Comparison of ENCODE assay signal across 11 mouse cellular contexts in the genomic region with DNA sequence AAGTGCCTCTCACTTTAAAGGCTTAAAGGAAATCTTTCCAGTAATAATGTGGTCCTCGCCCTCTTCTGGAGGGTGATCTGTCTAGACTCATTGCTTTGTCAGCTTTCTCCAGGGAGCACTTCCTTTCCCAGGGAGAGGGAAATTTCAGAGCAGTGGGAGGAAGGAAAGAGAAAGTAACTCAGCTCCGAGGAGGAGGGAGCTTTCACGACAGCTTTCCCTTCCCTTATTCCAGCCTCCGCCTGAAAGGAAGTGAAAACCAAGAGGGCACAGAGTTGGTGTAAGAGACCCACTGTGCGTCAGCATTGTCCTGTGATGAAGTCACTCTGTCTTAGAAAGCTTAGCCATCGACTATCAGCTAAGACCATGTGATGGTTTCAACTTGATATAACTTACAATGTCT. TPM values are rescaled to one million over a fixed set of nuclear protein-coding genes. Genes with fewer than 3 reads are reported as not detected.
DNase-seq lines count a peak whose midpoint lies in the region; ATAC-seq lines count a peak whose summit lies in the region.
"Had no signal": no experiment of that assay in that cellular context is flagged by ENCODE, and none has a peak within 500 bp of the region (broad histone marks: within the 10 kb centered on the region; RNA-seq: fewer than 3 reads in every experiment).

No protein-coding gene starts in this region.

- H3K4me2 ChIP-seq in embryonic facial prominence, embryonic 14.5 days (ENCODE audit: low read depth, low read length), result no peak overlapping the region
- H3K4me2 ChIP-seq: hindbrain, embryonic 14.5 days; limb, embryonic 13.5 days had no signal

- H3K4me1 ChIP-seq in embryonic facial prominence, embryonic 14.5 days (ENCODE audit: control insufficient read depth, insufficient read depth, low read length), result peaks cover 5% of the 10 kb centered on the region; the same call in 1 of the 2 replicates
- peaks cover 11% of the 10 kb centered on the region; the same call in 1 of the 2 replicates for H3K4me1 ChIP-seq in embryonic facial prominence, embryonic 10.5 days
- H3K4me1 ChIP-seq in brown adipose tissue, adult 24 weeks (ENCODE audit: control insufficient read depth, insufficient read depth, insufficient read length, low read length), result peaks cover 16% of the 10 kb centered on the region

- H3K27ac ChIP-seq in embryonic facial prominence, embryonic 14.5 days (replicated peaks; ENCODE audit: low read depth, low read length), result no peak overlapping the region
- H3K27ac ChIP-seq in embryonic facial prominence, embryonic 10.5 days (replicated peaks), result no peak overlapping the region
- no peak overlapping the region for H3K27ac ChIP-seq in brown adipose tissue, adult 24 weeks (replicated peaks; ENCODE audit: low read depth, low read length)
- H3K27ac ChIP-seq: hindbrain, embryonic 14.5 days; limb, embryonic 13.5 days had no signal

- H3K27me3 ChIP-seq in embryonic facial prominence, embryonic 14.5 days (replicated peaks; ENCODE audit: control insufficient read depth, insufficient read depth, low read length), result no peaks in the 10 kb centered on the region
- no peaks in the 10 kb centered on the region for H3K27me3 ChIP-seq in embryonic facial prominence, embryonic 10.5 days (replicated peaks; ENCODE audit: low read depth, poor library complexity, severe bottlenecking)
- H3K27me3 ChIP-seq: limb, embryonic 13.5 days had no signal

- no peak overlapping the region for H3K9ac ChIP-seq in embryonic facial prominence, embryonic 14.5 days (ENCODE audit: low read depth, low read length)
- H3K9ac ChIP-seq: hindbrain, embryonic 14.5 days; limb, embryonic 13.5 days had no signal

- 45% methylated on average over 6 of the region's 6 CpGs for WGBS in embryonic facial prominence, embryonic 14.5 days
- WGBS in embryonic facial prominence, embryonic 10.5 days, result 62% methylated on average over 6 of the region's 6 CpGs

- no peaks in the 10 kb centered on the region for H3K9me3 ChIP-seq in embryonic facial prominence, embryonic 14.5 days (ENCODE audit: control insufficient read depth, low read length)
- H3K9me3 ChIP-seq in embryonic facial prominence, embryonic 10.5 days, result no peaks in the 10 kb centered on the region
- H3K9me3 ChIP-seq: limb, embryonic 13.5 days had no signal

- no peak overlapping the region for H3K4me3 ChIP-seq in embryonic facial prominence, embryonic 14.5 days (ENCODE audit: low read depth, low read length)
- no peak overlapping the region for H3K4me3 ChIP-seq in embryonic facial prominence, embryonic 10.5 days
- peak overlapping the region; percentile 9; the same call in 1 of the 2 replicates for H3K4me3 ChIP-seq in brown adipose tissue, adult 24 weeks (ENCODE audit: insufficient read depth, low read depth, low read length)
- H3K4me3 ChIP-seq: limb, embryonic 13.5 days had no signal

- intact Hi-C loops in heart, postnatal 36 days (cut with DNase I), result no loop called here

- peak; percentile 13 for DNase-seq in embryonic facial prominence, embryonic 14.5 days (ENCODE audit: low spot score)
- DNase-seq in embryonic facial prominence, embryonic 10.5 days (ENCODE audit: low spot score), result no peak
- peak; percentile 10 to 29 for DNase-seq in heart, postnatal 36 days
- DNase-seq in cerebellum, adult 11 months, result no peak
- no peak for DNase-seq in cerebellum, adult 9-10 months
- no peak for DNase-seq in spleen, postnatal 10 days (ENCODE audit: low spot score in 2 of 2)
- DNase-seq: cerebellum, adult 11-12 months had no signal

- no peaks in the 10 kb centered on the region for H3K36me3 ChIP-seq in embryonic facial prominence, embryonic 14.5 days (ENCODE audit: control insufficient read depth, insufficient read depth, low read length)
- no peaks in the 10 kb centered on the region for H3K36me3 ChIP-seq in embryonic facial prominence, embryonic 10.5 days (replicated peaks)
- H3K36me3 ChIP-seq: limb, embryonic 13.5 days had no signal

- ATAC-seq in embryonic facial prominence, embryonic 14.5 days (ENCODE audit: low read depth), result no peak
- peak; percentile 88 for ATAC-seq in megakaryocyte, adult 5-6 weeks (ENCODE audit: poor library complexity, severe bottlenecking)

RNA-seq across cellular contexts. Expression of a gene that starts 15.3 kb away (rescaled TPM):
- polyA plus RNA-seq in embryonic facial prominence, embryonic 14.5 days (2014; fragmentation: Nextera tagmentation; extraction: Ambion mirVana), result 11.2 and 12.3 TPM in 2 replicates
- 0.27 and 0.52 TPM in 2 replicates for polyA plus RNA-seq in embryonic facial prominence, embryonic 10.5 days (2016; fragmentation: Nextera tagmentation; extraction: Ambion mirVana)
- 1.3 and 7.2 TPM in 2 replicates for polyA plus RNA-seq in brown adipose tissue, adult 24 weeks (2012; ENCODE audit: insufficient read depth, insufficient read length, missing spikeins)
- 1 to 10 TPM; 6.1 to 7.0 TPM for total RNA-seq in heart, postnatal 36 days (2021)
- total RNA-seq in megakaryocyte, adult 5-6 weeks (2015), result not detected in 2 replicates
- total RNA-seq in megakaryocyte, adult 5-6 weeks (2017), result not detected in 2 replicates

Comparison
In these comparisons a context has a peak if more than half of its experiments do, and no peak if none do; other contexts are left out.
1. DNase-seq: peak in embryonic facial prominence, embryonic 14.5 days (single experiment) and heart, postnatal 36 days (2 of 2); none in embryonic facial prominence, embryonic 10.5 days (single experiment), cerebellum, adult 11 months (single experiment), cerebellum, adult 9-10 months (single experiment) and spleen, postnatal 10 days (0 of 2).